Mouse (Mus musculus) kidney, embryonic 14.5 days (tissue): ENCODE data around the gene Hnmt. TPM values are rescaled to one million over a fixed set of nuclear protein-coding genes. Genes with fewer than 3 reads are reported as not detected.

Source experiments
- ATAC-seq: fragments of 200-750 bp; cut with Nextera tagmentation; 2 replicates; pipeline ENCODE4 v1.8.0; 2017; ENCODE audit warnings: moderate number of reproducible peaks, mild to moderate bottlenecking, moderate TSS enrichment, moderate library complexity; ENCODE audit not compliant: low FRiP score, low TSS enrichment
- H3K27ac ChIP-seq: fragments of 300-500 bp; sonication (generic); 2 replicates; pipeline ENCODE4 v1.5.1; 2014; ENCODE audit warnings: low read depth, mild to moderate bottlenecking, low read length, moderate library complexity, mixed read lengths
- H3K27me3 ChIP-seq: fragments of 300-500 bp; sonication (generic); 2 replicates; pipeline ENCODE4 v1.6.1; 2014; ENCODE audit warnings: mild to moderate bottlenecking, low read length; ENCODE audit not compliant: control insufficient read depth, insufficient read depth
- H3K36me3 ChIP-seq: fragments of 300-500 bp; sonication (generic); 2 replicates; pipeline ENCODE4 v1.6.1; 2014; ENCODE audit warnings: low read length, mixed read lengths; ENCODE audit not compliant: control insufficient read depth, insufficient read depth
- H3K4me1 ChIP-seq: fragments of 300-500 bp; sonication (generic); 2 replicates; pipeline ENCODE4 v1.6.1; 2014; ENCODE audit warnings: low read length, mixed read lengths; ENCODE audit not compliant: control insufficient read depth, insufficient read depth
- H3K4me2 ChIP-seq: fragments of 300-500 bp; sonication (generic); replicated peaks from 2 replicates; pipeline ENCODE4 v1.6.1; 2014; ENCODE audit warnings: low read depth, mild to moderate bottlenecking, low read length
- H3K4me3 ChIP-seq: fragments of 300-500 bp; sonication (generic); 2 replicates; pipeline ENCODE4 v1.5.1; 2014; ENCODE audit warnings: mild to moderate bottlenecking, low read length
- H3K9ac ChIP-seq: fragments of 300-500 bp; sonication (generic); 2 replicates; pipeline ENCODE4 v1.6.1; 2014; ENCODE audit warnings: low read depth, mild to moderate bottlenecking, low read length, moderate library complexity
- H3K9me3 ChIP-seq: fragments of 300-500 bp; sonication (generic); 2 replicates; pipeline ENCODE4 v1.6.1; 2016; ENCODE audit warnings: low read length; ENCODE audit not compliant: control insufficient read depth
- WGBS: fragments of 180-500 bp; shearing (Covaris S2); extraction: QIAGEN DNeasy Blood & Tissue Kit; methylation state at CpG from one replicate; pipeline ENCODE4 v1.1.7; 2014; 5-methylcytosine and 5-hydroxymethylcytosine counted together
- polyA plus RNA-seq: library from polyadenylated mRNA; unstranded; fragments of >200 nt; fragmentation: Nextera tagmentation; extraction: Ambion mirVana; gene quantifications from 2 replicates; pipeline ENCODE4 v1.2.1, GENCODE M21; 2014

Hnmt gene
- polyA plus RNA-seq: 1.3 and 1.5 TPM in 2 replicates

DNA sequence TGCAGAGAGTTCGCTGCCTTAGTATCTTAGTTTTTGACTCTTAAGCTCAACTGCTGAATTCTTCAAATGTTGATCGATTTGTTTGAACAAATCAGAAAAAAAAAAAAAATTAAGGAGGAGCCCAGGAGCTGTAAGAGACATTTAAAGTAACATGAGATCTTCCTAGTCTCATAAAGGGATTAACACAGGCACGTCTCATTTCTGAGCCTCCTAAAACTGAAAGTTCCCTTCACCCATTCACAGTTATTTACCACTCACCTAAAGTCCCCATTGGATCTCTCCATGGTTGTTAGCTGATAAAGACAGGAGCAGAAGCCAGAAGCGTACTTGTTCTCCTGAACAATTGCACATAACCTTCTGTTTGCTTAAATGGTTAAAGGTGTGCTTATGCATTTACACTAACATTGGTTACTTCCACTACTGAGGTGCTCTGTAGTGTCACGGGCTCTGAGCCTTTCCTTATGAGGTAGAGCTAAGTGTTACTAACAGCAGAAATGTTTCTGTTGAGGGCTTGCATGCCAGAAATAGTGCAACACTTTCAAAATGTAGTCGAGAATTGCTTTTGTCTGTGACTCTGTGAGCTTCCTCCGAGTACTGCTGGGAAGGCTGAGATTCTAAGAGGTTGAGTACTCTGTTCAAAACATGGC is at the start of gene Hnmt:
Gene Hnmt, minus strand, starts transcription at position 51 of the 647 bp plus-strand sequence.
- no peaks in the 10 kb centered on the region for H3K4me1 ChIP-seq
- no peaks in the 10 kb centered on the region for H3K36me3 ChIP-seq
- H3K4me3 ChIP-seq: peak within 1 kb of the TSS; percentile 31
- ATAC-seq: no peak
- H3K27me3 ChIP-seq: no peaks in the 10 kb centered on the region
- no peak within 1 kb of the TSS; the same call in 1 of the 2 replicates for H3K9ac ChIP-seq
- 63% methylated on average over 7 of the region's 7 CpGs for WGBS
- H3K9me3 ChIP-seq: no peaks in the 10 kb centered on the region
- H3K27ac ChIP-seq: no peak within 1 kb of the TSS
- H3K4me2 ChIP-seq: peak within 1 kb of the TSS; percentile 42

DNA sequence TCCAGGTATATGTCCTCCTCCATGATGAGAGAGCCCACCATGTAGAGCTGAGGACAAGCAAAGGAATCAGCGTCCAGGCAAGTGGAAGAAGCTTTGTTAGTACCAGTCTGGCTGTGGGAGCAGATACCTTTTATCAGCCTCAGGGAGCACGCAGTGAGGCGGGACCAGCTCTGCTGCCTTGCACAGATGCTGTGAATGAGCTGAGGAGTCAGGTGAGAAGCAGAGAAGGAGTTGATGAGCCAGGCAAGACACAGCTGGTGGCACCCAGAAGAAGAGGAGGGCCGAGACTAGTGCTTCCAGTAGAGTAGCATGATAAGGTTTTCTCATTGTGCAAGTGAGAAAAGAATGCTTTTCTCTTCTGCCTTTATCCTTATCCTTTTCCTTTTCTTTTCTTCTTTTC is 47.3 kb upstream of the Hnmt start, which contains the start of gene Tbpl2:
Gene Tbpl2, minus strand, starts transcription at position 101 of the 400 bp plus-strand sequence.
- H3K9me3 ChIP-seq: no peaks in the 10 kb centered on the region
- WGBS: 86% methylated on average over 4 of the region's 4 CpGs
- no peaks in the 10 kb centered on the region for H3K4me1 ChIP-seq
- H3K27ac ChIP-seq: no peak within 1 kb of the TSS
- ATAC-seq: no peak
- H3K4me3 ChIP-seq: no peak within 1 kb of the TSS
- H3K27me3 ChIP-seq: no peaks in the 10 kb centered on the region
- H3K4me2 ChIP-seq: no peak within 1 kb of the TSS
- H3K9ac ChIP-seq: no peak within 1 kb of the TSS
- H3K36me3 ChIP-seq: no peaks in the 10 kb centered on the region

DNA sequence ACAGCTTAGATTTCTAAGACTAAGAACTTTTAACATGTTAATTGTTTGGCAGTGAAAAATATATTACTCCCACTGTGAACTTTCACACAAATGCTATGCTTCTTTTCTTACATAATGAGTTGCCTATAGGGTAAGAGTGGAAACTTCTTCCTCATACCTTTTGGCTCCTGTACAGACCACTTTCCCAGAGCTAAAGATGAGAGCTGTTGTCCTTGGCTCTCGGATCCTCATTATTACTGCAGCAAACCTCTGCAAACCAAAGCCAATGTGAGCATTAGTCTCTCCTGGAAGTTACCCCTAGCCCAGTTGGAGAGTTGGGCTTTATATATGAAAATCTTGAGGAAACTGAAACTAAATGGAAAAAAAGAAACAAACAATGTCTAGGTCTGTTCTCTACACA is 41.7 kb upstream of the Hnmt start:
- Histone ChIP-seq H3K27ac (no peak overlapping the region), H3K36me3 (no peaks in the 10 kb centered on the region), H3K9ac (no peak overlapping the region), H3K4me2 (no peak overlapping the region), H3K27me3 (no peaks in the 10 kb centered on the region), H3K9me3 (no peaks in the 10 kb centered on the region), H3K4me1 (no peaks in the 10 kb centered on the region), H3K4me3 (no peak overlapping the region)
- WGBS: 70% methylated on average over 1 of the region's 1 CpGs
- ATAC-seq: no peak

DNA sequence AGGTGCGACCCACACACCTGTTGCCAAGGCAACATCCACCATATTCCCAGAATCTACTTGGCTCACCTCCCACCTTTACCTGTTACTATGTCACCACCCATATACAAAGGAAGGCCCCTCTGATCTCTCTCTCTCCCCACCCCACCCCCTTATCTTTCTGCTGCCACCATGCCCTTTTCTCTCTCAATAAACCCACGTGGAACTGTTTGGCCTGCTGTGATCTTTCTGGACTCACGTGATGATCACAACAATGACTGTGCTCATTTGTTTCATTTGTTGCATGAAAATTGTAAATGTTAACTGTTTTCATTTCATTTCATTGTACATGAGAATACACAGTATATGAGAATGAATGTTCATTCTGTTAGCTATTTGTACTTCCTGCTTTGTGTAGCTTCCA is 1.3 kb upstream of the Hnmt start:
- no peak for ATAC-seq
- H3K4me2 ChIP-seq: no peak overlapping the region
- H3K36me3 ChIP-seq: no peaks in the 10 kb centered on the region
- H3K9me3 ChIP-seq: no peaks in the 10 kb centered on the region
- no peak overlapping the region for H3K9ac ChIP-seq
- no peaks in the 10 kb centered on the region for H3K27me3 ChIP-seq
- no peaks in the 10 kb centered on the region for H3K4me1 ChIP-seq
- 90% methylated on average over 3 of the region's 3 CpGs for WGBS
- H3K27ac ChIP-seq: no peak overlapping the region
- H3K4me3 ChIP-seq: no peak overlapping the region

DNA sequence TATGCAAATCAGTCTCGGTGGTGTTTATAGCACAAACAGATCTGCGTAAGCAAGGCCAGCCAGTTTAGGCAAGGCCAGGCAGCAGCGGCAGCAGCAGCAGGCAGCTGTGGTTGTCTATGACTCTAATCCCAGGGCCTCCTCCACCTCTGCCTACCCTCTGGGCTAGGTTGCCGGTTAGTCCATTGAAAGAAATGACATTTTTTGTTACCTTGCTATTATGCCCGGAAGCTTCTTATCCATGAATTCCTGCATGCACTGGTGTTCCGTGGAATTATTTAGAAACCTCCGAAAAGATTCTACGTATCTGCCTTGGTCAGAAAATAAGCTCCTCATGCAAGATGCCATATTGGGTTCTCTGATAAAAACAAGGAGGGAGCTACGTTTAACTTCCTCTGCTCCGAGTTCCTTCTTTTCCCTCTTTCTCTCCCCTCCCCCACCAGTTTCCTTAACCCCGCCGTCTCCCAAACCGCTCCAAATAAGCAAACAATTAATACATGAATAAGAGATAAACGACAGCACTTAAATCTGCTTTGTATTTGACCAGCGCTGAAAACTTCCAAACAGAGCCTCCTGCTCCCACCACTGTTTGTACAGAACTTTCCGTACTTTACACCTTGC is 605 bp downstream of the Hnmt start:
- WGBS: 23% methylated on average over 16 of the region's 16 CpGs

DNA sequence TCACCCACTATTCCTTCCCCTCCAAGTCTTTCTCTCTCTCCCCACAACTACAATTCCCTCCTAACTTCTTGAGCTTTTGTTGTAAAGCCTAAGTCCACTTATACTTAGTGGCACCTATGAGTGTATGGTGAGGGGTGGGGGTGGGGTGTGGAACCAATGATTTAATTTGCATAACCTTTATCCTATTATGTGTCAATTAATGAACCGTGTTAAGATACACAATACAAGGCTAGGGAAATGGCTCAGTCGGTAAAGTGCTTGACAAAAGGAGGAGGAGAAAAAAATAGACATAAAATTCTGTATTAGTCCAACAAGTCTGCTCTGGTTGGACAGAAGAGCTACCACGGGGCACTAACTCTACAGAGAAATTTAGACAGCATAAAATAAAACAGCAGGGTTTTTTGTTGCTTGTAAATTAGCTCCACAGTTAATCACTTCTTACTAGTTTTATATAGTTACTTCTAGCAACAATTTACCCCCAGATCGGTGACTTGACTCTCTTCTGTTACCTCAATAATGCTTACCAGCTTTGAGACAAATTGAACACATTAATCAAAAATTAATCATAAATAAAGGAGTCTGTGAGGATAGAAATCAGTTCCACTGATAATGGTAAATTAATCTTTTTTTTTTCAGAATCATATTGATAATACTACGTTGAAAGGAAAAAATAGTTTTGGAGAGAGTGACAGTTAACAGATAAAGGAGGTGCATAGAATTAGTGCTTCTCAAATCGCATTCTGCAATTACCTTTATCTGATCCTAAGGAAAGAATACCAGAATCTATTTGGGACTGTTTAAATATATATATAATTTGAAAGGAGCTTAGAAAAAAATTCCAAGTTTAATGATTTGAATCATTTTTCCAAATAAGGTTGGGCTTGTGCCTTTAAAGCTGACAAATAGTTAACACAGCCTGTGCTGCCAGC is 1.4 kb downstream of the Hnmt start:
- no peaks in the 10 kb centered on the region for H3K9me3 ChIP-seq
- no peak overlapping the region for H3K27ac ChIP-seq
- H3K4me1 ChIP-seq: no peaks in the 10 kb centered on the region
- peak overlapping the region; percentile 42 for H3K4me2 ChIP-seq
- H3K36me3 ChIP-seq: no peaks in the 10 kb centered on the region
- WGBS: 68% methylated on average over 6 of the region's 6 CpGs
- H3K27me3 ChIP-seq: no peaks in the 10 kb centered on the region
- peak overlapping the region; percentile 31 for H3K4me3 ChIP-seq
- H3K9ac ChIP-seq: no peak overlapping the region
- no peak for ATAC-seq

More for the DNA sequence above, 605 bp downstream of the Hnmt start:
- H3K9me3 ChIP-seq: no peaks in the 10 kb centered on the region
- H3K27me3 ChIP-seq: no peaks in the 10 kb centered on the region
- peak overlapping the region; percentile 42 for H3K4me2 ChIP-seq
- H3K9ac ChIP-seq: no peak overlapping the region; the same call in 1 of the 2 replicates
- H3K36me3 ChIP-seq: no peaks in the 10 kb centered on the region
- peak; percentile 60; the same call in 1 of the 2 replicates for ATAC-seq
- H3K4me1 ChIP-seq: no peaks in the 10 kb centered on the region
- peak overlapping the region; percentile 31 for H3K4me3 ChIP-seq
- no peak overlapping the region for H3K27ac ChIP-seq

DNA sequence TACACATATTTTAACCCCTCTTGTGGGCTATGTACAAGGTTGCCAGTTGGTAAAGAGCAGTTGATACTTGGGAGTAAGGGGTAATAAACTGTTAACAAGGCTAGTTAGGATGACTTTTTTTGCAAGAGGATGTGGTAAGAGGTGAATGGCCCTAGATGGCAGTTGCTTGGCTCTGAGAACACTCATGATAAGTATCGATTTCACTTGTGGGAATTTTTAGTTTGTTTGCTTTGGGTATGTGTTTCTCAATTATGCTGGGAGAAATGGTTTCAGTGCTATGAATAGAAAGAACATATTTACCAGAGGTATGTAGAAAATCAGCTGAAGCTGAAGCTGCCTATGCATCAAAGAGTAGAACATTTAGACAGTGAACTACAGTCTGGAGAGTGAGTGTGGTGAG is 6.3 kb downstream of the Hnmt start:
- Histone ChIP-seq H3K4me3 (no peak overlapping the region), H3K27me3 (no peaks in the 10 kb centered on the region), H3K9me3 (no peaks in the 10 kb centered on the region), H3K36me3 (no peaks in the 10 kb centered on the region), H3K27ac (no peak overlapping the region), H3K4me1 (no peaks in the 10 kb centered on the region), H3K4me2 (no peak overlapping the region), H3K9ac (no peak overlapping the region)
- WGBS: 86% methylated on average over 1 of the region's 1 CpGs
- ATAC-seq: no peak

DNA sequence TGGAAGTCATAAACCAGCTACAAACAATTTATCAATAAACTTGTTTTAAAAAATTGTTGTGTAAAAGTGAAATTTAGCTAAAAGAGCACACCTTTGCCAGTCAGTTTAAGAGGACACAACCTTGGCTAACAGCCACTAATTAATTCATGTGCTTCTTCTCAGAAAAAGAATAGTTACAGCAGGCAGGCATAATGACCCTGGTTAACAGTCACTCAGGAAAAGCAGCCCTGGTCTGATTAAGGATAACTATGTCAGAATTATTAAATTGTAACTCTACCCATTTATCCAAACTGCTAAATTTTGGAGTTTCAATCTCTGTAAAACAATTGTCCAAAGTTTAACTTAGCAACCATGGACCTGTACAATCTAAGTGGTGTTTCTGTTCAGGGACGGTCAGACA is 8.7 kb downstream of the Hnmt start:
- ATAC-seq: no peak
- H3K4me3 ChIP-seq: no peak overlapping the region
- H3K9ac ChIP-seq: no peak overlapping the region
- no peak overlapping the region for H3K27ac ChIP-seq
- no peaks in the 10 kb centered on the region for H3K4me1 ChIP-seq
- no peaks in the 10 kb centered on the region for H3K36me3 ChIP-seq
- no peaks in the 10 kb centered on the region for H3K27me3 ChIP-seq
- no peak overlapping the region for H3K4me2 ChIP-seq
- H3K9me3 ChIP-seq: no peaks in the 10 kb centered on the region
- 91% methylated on average over 1 of the region's 1 CpGs for WGBS
